Mouse (Mus musculus) embryonic facial prominence, embryonic 12.5 days (tissue): ENCODE data around the gene St6galnac4. TPM values are rescaled to one million over a fixed set of nuclear protein-coding genes. Genes with fewer than 3 reads are reported as not detected.

Experiments
- ATAC-seq: fragments of 200-750 bp; cut with Nextera tagmentation; 2 replicates; pipeline ENCODE4 v1.8.0; 2017; ENCODE audit not compliant: insufficient number of reproducible peaks, insufficient read depth, low FRiP score, low TSS enrichment
- H3K27ac ChIP-seq: fragments of 300-500 bp; sonication (generic); 2 replicates; pipeline ENCODE4 v1.5.1; 2016; ENCODE audit warnings: mild to moderate bottlenecking
- H3K27me3 ChIP-seq: fragments of 300-500 bp; sonication (generic); 2 replicates; pipeline ENCODE4 v1.6.1; 2016; ENCODE audit warnings: mild to moderate bottlenecking, moderate library complexity
- H3K36me3 ChIP-seq: fragments of 300-500 bp; sonication (generic); 2 replicates; pipeline ENCODE4 v1.6.1; 2016; ENCODE audit warnings: mild to moderate bottlenecking
- H3K4me1 ChIP-seq: fragments of 300-500 bp; sonication (generic); 2 replicates; pipeline ENCODE4 v1.6.1; 2016
- H3K4me2 ChIP-seq: fragments of 300-500 bp; sonication (generic); replicated peaks from 2 replicates; pipeline ENCODE4 v1.6.1; 2016; ENCODE audit warnings: mild to moderate bottlenecking, moderate library complexity
- H3K4me3 ChIP-seq: fragments of 300-500 bp; sonication (generic); 2 replicates; pipeline ENCODE4 v1.5.1; 2016; ENCODE audit warnings: mild to moderate bottlenecking
- H3K9ac ChIP-seq: fragments of 300-500 bp; sonication (generic); 2 replicates; pipeline ENCODE4 v1.6.1; 2016; ENCODE audit warnings: mild to moderate bottlenecking, moderate library complexity
- H3K9me3 ChIP-seq: fragments of 300-500 bp; sonication (generic); 2 replicates; pipeline ENCODE4 v1.6.1; 2016; ENCODE audit warnings: mild to moderate bottlenecking, moderate library complexity
- WGBS: fragments of 180-500 bp; shearing (Covaris S2); methylation state at CpG from one replicate; pipeline ENCODE4 v1.1.7; 2016; 5-methylcytosine and 5-hydroxymethylcytosine counted together
- polyA plus RNA-seq: library from polyadenylated mRNA; unstranded; fragments of >200 nt; fragmentation: Nextera tagmentation; extraction: Ambion mirVana; gene quantifications from 2 replicates; pipeline ENCODE4 v1.2.1, GENCODE M21; 2016

St6galnac4 gene
- polyA plus RNA-seq, 1 experiment from 2014 or later, result 32.7 TPM

- peak within 1 kb of the TSS; percentile 100 for H3K4me2 ChIP-seq
- whole genome bisulfite sequencing, result 84% methylated on average over 6 of the region's 6 CpGs
- no peak for ATAC-seq
- 0 out of 2 replicates have a peak, but pooled peaks cover 5% of the 10 kb centered on the region for H3K36me3 ChIP-seq
- H3K27me3 ChIP-seq, result peaks cover 23% of the 10 kb centered on the region
- H3K9ac ChIP-seq, result peak within 1 kb of the TSS; percentile 61
- H3K4me3 ChIP-seq, result peak within 1 kb of the TSS; percentile 56
- no peak within 1 kb of the TSS for H3K27ac ChIP-seq
- peaks cover 16% of the 10 kb centered on the region for H3K4me1 ChIP-seq
- no peaks in the 10 kb centered on the region for H3K9me3 ChIP-seq
Observed at GRCm38 (mm10) chr2:32574497-32574896, 12.4 kb upstream of the St6galnac4 start, which contains the start of gene Pip5kl1. Gene Pip5kl1, plus strand, starts transcription at chr2:32574797.

- H3K27me3 ChIP-seq, result peaks cover 29% of the 10 kb centered on the region
- 0 out of 2 replicates have a peak, but pooled peaks cover 5% of the 10 kb centered on the region for H3K36me3 ChIP-seq
- no peaks in the 10 kb centered on the region for H3K9me3 ChIP-seq
- H3K4me1 ChIP-seq, result peaks cover 16% of the 10 kb centered on the region
- peak overlapping the region; percentile 56 for H3K4me3 ChIP-seq
- H3K9ac ChIP-seq, result peak overlapping the region; percentile 61
- ATAC-seq, result no peak
- peak overlapping the region; percentile 100 for H3K4me2 ChIP-seq
- no peak overlapping the region for H3K27ac ChIP-seq
- 1% methylated on average over 26 of the region's 26 CpGs for WGBS
Observed at GRCm38 (mm10) chr2:32574901-32575585, 11.9 kb upstream of the St6galnac4 start.

DNA sequence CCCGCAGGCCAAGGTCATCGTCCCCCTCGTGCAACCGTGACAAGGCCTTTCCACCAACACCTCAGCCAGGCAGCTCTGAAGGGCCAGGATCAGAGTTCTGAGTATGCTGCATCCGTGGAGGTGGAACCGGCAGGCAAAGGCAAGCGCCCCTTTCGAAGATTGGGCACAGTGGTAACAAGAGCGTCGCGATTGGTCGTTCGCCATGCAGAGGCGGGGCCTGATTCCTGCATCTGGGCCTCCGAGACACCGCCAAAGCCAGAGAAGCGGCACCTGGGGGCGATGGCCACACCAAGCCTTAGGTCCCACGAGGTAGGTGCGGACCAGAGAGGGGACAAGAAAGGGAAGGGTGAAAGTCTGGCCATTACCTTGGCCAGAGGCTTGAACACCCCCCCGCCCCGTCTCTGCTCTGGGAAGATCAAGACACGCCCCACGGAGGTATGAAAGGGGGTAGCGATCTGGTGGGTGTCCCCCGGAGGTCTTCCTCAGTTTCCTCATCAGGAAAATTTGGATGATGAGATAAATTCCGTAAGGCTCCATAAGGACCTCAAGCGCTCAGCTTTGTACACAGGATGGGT lies 11.2 kb upstream of the St6galnac4 start, which contains the start of gene 9430097D07Rik:
Gene 9430097D07Rik (minus strand): TSS at position 99 of the 575 bp plus-strand sequence.
- Histone ChIP-seq H3K9ac (peak within 1 kb of the TSS; percentile 61), H3K27me3 (peaks cover 34% of the 10 kb centered on the region), H3K4me2 (peak within 1 kb of the TSS; percentile 100), H3K4me3 (peak within 1 kb of the TSS; percentile 56), H3K36me3 (0 out of 2 replicates have a peak, but pooled peaks cover 5% of the 10 kb centered on the region), H3K27ac (no peak within 1 kb of the TSS), H3K9me3 (no peaks in the 10 kb centered on the region), H3K4me1 (peaks cover 16% of the 10 kb centered on the region)
- 6% methylated on average over 28 of the region's 28 CpGs for WGBS
- ATAC-seq, result peak; percentile 23; the same call in 1 of the 2 replicates

DNA sequence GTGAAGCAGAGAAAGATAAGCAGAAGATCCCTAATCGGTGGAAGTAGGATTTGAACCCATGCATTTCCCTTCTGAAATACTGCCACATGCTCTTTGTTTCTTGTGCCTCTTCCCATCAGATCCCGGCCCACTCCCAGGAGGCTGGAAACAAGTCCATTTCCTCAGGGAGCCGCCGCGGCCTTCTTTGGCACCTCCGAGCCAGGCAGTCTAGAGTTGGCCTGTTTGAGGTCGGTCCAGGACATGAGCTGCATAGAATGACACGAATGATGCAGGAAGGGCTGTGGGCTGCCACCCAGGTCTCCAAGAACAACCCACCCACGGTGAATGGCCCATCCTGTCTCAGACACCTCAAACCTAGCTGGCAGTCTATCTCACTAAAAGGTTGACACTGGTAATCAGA lies 10.4 kb upstream of the St6galnac4 start:
- H3K9me3 ChIP-seq, result no peaks in the 10 kb centered on the region
- H3K27ac ChIP-seq, result no peak overlapping the region
- H3K36me3 ChIP-seq, result 0 out of 2 replicates have a peak, but pooled peaks cover 5% of the 10 kb centered on the region
- no peak overlapping the region for H3K4me3 ChIP-seq
- no peak overlapping the region for H3K4me2 ChIP-seq
- WGBS, result 90% methylated on average over 9 of the region's 9 CpGs
- ATAC-seq, result no peak
- H3K4me1 ChIP-seq, result peaks cover 13% of the 10 kb centered on the region
- H3K27me3 ChIP-seq, result peaks cover 34% of the 10 kb centered on the region
- H3K9ac ChIP-seq, result no peak overlapping the region

GRCm38 (mm10) chr2:32578146-32579046 lies 8.5 kb upstream of the St6galnac4 start:
- Histone ChIP-seq H3K9me3 (no peaks in the 10 kb centered on the region), H3K4me2 (no peak overlapping the region), H3K9ac (no peak overlapping the region), H3K36me3 (no peaks in the 10 kb centered on the region), H3K27ac (no peak overlapping the region), H3K27me3 (peaks cover 45% of the 10 kb centered on the region), H3K4me1 (peaks cover 7% of the 10 kb centered on the region; the same call in 1 of the 2 replicates), H3K4me3 (no peak overlapping the region)
- WGBS, result 41% methylated on average over 20 of the region's 30 CpGs
- no peak for ATAC-seq

DNA sequence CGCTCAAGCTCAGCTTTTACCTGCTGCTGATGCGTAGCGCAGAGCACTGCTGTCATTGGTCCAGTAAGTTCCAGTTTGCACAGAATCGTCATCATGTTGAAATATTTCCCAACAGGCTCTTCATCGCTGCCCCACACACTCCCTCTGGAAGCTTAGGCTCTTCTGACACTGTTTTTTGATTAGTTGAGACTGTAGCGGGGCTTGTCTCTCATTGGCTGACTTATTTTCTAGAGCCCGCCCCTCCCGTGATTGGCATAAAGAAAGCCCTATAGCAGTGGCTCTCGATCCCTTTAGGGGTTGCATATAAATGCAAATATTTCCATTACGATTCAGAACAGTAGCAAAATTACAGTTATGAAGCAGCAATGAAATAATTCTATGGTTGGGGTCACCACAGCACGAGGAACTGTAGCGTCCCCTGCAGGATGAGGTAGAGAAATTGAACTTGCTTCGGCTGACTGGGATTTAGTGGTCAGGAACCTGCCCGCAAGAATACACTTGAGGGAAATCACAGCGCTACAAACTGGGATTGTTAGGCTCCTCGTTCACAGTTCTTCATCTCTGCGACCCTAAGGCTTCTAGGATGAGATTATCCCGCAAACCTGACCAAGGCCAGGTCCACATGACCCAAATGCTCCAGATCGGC lies 5.3 kb upstream of the St6galnac4 start:
- no peaks in the 10 kb centered on the region for H3K36me3 ChIP-seq
- 36% methylated on average over 19 of the region's 19 CpGs for WGBS
- H3K27ac ChIP-seq, result no peak overlapping the region
- H3K4me3 ChIP-seq, result peak overlapping the region; percentile 22
- H3K9ac ChIP-seq, result no peak overlapping the region
- H3K4me2 ChIP-seq, result peak overlapping the region; percentile 33; the same call in 1 of the 2 replicates
- H3K27me3 ChIP-seq, result peaks cover 45% of the 10 kb centered on the region
- H3K4me1 ChIP-seq, result 0 out of 2 replicates have a peak, but pooled peaks cover 6% of the 10 kb centered on the region
- no peak for ATAC-seq
- no peaks in the 10 kb centered on the region for H3K9me3 ChIP-seq

GRCm38 (mm10) chr2:32582830-32583799 lies 3.8 kb upstream of the St6galnac4 start:
- H3K4me1 ChIP-seq, result peaks cover 14% of the 10 kb centered on the region
- H3K4me3 ChIP-seq, result peak overlapping the region; percentile 23; the same call in 1 of the 2 replicates
- no peak overlapping the region for H3K9ac ChIP-seq
- peak; percentile 49 for ATAC-seq
- H3K9me3 ChIP-seq, result no peaks in the 10 kb centered on the region
- H3K27me3 ChIP-seq, result peaks cover 35% of the 10 kb centered on the region
- WGBS, result 15% methylated on average over 37 of the region's 37 CpGs
- no peak overlapping the region for H3K27ac ChIP-seq
- H3K4me2 ChIP-seq, result peak overlapping the region; percentile 53
- no peaks in the 10 kb centered on the region for H3K36me3 ChIP-seq

GRCm38 (mm10) chr2:32585149-32585714 lies 1.7 kb upstream of the St6galnac4 start:
- WGBS, result 80% methylated on average over 7 of the region's 7 CpGs

DNA sequence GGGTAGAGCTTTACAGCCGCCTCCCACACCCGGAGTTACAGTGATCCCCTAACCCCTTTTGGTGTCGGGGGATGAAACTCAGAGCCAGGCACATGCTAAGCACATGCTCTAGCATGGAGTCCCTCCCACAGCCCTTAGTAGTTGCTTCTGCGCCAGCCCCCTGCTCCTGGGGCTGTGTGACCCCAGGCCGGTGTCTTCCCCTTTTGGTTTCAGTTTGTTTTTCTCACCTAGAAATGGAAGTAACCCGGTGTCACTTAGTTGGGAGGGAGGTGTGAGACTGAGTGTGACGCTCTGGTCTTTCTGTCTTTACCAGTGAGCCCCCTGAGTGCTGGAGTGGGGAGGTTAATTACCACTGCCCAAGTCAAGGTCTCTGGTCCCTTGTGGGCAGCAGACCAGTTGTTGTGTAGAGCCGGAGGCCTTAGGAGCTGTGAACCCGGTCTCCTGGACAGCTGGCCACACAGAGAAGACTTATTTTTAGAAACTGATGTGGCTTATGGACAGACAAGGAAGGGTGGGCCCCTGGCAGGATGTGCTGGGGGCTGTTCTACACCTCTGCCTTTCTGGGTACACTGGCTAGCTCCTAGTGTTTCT lies 931 bp downstream of the St6galnac4 start:
- Histone ChIP-seq H3K4me1 (peaks cover 13% of the 10 kb centered on the region), H3K27me3 (peaks cover 4% of the 10 kb centered on the region; the same call in 1 of the 2 replicates), H3K9me3 (no peaks in the 10 kb centered on the region), H3K4me3 (peak overlapping the region; percentile 58), H3K4me2 (peak overlapping the region; percentile 62), H3K36me3 (0 out of 2 replicates have a peak, but pooled peaks cover 4% of the 10 kb centered on the region), H3K27ac (no peak overlapping the region), H3K9ac (peak overlapping the region; percentile 63)
- ATAC-seq, result no peak
- WGBS, result 37% methylated on average over 9 of the region's 9 CpGs

More at GRCm38 (mm10) chr2:32585149-32585714, 1.7 kb upstream of the St6galnac4 start:
- no peak for ATAC-seq
- Histone ChIP-seq H3K27ac (no peak overlapping the region), H3K4me2 (no peak overlapping the region), H3K9ac (no peak overlapping the region), H3K4me3 (no peak overlapping the region), H3K9me3 (no peaks in the 10 kb centered on the region), H3K36me3 (0 out of 2 replicates have a peak, but pooled peaks cover 4% of the 10 kb centered on the region), H3K27me3 (peaks cover 15% of the 10 kb centered on the region), H3K4me1 (peaks cover 13% of the 10 kb centered on the region)
